Mouse (Mus musculus) thymus, postnatal 14 days (tissue): ENCODE data around the gene Fry.
"Not testable (repeated sequence)": the region's sequence is repeated elsewhere in the genome, so short reads cannot be mapped to it uniquely, and the experiment has no call there.

Source experiments
- DNase-seq: peaks from one replicate; pipeline ENCODE4 v3.0.0; 2021

The Fry gene

DNA sequence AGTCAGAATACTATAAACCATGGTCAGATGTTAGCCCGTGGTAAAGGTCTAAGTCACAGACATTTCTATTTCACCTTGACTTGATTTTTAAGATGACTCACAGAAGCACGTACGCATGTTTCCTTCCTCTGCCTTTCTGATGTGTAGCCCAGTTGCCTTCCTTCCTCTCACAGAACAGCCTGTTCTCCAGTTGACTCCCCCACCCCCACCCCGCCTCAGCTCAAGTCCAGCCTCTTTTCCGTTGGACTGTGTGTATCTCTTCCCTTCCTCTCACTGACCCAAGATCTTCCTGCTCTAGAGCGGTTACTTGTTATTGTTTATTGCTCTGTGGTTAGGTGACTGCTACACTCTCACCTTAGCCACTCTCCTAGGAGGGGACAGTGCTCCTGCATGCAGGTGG lies 350.0 kb downstream of the Fry start:
- no peak for DNase-seq

DNA sequence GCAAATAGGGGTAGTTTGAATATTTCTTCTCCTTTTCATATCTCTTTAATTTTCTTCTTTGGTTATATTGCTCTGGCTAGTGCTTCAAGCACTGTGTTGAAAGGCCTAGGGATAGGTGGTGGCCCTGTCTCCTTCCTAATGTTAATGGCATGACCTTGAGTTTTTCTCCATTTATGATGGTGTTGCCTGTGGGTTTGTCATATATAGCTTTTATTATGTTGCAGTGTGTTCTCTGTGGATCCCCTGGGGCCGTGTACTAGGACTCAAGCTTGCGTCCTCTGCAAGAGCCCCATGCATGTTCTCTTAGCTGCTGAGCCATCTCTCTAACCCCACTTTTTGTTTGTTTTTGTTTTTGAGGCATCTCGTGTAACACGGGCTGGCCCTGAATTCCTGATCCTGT lies 358.9 kb downstream of the Fry start:
- no peak for DNase-seq

DNA sequence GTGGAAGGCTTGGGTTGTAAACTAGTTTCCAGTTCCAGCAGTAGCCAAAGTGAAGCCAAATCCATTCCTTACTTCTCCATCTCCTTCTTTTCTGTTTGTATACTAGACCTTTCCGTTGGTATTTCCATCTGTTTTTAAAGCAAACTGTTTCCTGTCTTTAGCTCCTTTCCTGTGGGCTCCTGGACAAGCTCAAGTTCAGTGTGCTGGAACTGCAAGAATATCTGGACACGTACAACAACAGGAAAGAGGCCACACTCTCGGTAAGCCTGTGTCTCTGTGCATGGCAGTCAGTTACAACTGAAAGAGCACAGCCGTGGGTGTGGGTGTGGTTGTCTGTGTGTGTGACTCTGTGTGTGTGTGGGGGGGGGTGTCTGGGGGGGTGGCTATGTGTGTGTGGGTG lies 360.2 kb downstream of the Fry start:
- DNase-seq, result no peak

DNA sequence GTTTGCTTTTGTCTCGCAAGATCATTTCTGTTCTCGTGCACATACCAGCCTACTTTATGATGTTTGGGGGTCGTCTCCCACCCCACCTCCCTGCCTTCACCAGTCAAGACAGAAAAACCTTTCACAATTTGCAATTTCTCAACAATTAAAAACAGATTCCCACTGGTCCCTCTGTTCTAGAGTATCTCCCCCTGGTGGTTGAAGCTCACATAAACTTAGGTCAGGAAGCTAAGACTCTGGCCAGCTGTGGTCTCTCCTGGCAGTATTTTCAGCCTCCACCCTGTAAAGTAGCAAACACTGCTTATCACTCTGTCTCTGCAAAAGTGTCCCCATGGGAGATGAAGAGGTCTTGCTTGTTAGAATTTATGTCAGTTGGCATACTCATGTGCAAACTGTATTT lies 366.8 kb downstream of the Fry start:
- DNase-seq, result peak; percentile 28

DNA sequence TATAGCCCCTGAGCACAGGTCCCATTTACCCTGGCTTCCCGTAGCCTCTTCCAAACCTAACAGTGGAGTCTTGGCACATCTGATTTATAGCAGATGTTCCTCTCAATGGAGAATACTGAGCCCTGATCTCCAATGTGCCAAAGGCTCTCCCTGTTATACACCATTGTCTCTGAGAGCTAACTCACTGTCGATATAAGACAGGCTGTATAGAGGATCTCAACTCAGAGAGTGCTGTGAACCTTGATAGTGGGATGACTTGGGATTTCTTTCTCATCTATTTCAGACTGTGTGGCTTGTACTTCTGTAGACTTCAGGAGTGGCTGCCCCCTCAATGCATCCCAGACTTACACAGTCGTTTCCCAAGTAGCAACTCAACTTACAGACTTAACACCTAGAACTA lies 371.8 kb downstream of the Fry start:
- DNase-seq, result no peak

DNA sequence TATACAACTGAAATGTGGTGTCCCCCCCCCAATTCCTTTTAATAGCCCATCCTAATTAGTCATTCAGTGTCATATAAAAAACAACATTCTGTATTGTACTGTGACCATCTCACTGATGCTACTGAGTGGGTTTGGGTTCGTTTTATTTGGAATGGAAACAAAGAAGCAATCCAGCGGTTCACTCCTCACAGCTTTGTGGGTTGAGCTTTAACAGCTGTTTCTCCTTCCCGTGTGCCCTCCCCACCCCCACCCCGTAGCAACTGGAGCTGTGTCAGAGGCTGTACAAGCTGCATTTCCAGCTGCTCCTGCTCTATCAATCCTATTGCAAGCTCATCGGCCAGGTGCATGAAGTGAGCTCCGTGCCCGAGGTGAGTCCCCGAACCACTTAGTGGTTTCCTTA lies 372.4 kb downstream of the Fry start:
- DNase-seq, result no peak

DNA sequence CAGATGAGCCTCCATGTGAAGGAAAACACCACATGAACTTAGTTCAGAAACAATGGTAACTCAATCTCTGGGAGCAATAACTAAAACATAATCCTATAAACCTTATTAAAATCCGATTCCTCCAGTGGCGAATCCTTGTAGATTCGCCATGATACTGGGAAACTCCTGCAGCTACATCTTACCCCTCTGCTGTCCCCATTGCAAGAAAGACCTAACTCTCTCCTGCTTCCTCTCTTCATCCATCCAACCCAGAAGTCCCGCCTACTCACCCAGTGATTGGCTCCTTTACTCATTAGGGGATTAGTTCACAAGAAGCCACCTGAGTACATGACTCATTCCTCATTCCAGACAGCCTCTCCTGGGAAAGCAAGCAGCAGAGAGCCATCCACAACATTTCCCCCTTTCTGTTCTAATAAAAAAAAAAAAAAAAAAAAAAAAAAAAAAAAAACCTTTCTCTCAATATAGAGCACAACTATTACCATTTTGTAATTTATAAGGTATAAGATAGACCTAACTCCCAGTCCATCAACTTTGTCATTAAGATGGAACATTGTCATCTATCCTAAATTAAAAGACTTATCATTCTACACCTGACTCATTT lies 373.2 kb downstream of the Fry start:
- DNase-seq, result not testable (repeated sequence)

DNA sequence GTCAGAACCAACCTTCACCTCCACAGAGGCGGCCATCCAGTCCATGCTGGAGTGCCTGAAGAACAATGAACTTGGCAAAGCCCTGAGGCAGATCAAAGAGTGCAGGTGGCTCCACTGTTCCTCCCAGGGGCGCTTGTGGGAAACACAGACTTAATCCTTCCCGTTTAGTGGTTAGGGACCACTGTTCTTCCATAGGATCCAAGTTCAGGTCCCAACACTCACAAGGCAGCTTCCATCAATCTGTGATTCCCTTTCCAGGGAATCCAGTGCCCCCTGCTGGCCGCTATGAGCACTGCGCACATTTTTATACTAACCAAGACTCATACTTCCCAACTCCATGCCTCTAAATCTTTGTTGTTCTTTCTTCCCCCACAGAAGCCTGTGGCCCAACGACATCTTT lies 377.3 kb downstream of the Fry start:
- peak; percentile 37 for DNase-seq

DNA sequence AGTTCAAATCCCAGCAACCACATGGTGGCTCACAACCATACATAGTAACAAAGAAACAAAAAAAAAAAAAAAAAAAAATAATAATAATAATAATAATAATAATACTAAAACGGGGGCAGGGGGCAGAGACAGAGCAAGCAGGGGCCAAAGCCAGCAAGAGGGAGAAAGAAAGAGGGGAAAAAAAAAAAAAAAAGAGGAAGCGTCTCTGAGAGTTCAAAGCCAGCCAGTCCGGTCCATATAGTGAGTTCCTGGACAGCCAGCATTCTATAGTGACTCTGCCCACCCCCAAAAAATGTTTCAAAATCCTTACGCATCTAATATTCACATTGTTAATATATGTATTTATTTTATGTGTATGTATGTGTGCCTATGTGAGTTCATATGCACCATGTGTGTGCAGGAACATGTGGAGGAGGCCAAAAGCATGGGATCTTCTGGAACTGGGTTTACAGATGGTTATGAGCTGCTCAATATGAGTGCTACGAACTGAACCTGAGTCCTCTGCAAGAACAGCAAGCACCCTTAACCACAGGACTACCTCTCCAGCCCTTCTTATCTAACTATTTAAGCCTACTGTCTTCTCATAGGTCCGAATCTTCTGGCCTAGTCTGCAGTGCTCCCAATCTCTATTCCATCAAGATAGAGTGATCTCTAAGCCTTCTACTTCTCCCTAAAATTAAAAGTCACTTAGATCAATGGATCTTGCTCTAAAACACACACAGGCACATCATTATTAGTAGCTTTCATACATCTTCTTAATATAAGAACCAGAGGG lies 392.2 kb downstream of the Fry start:
- no peak for DNase-seq

DNA sequence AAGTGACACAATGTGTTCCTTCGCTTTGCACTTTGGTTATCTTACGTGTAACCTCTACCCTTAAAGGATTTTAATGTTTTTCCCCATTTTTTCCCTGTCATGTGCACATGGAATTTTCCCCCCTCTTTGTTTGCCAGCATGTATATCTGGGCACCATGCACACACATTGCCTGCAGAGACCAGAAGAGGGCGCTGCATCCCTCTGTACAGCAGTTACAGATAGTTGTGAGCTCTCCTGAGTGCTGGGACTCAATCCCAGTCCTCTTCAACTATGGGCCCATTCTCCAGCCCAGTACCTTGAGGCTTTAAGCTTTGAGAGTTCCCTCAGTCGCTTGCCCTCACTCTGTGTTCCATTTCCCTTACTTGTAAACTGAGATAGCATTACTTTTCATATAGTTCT lies 394.8 kb downstream of the Fry start:
- DNase-seq, result no peak

DNA sequence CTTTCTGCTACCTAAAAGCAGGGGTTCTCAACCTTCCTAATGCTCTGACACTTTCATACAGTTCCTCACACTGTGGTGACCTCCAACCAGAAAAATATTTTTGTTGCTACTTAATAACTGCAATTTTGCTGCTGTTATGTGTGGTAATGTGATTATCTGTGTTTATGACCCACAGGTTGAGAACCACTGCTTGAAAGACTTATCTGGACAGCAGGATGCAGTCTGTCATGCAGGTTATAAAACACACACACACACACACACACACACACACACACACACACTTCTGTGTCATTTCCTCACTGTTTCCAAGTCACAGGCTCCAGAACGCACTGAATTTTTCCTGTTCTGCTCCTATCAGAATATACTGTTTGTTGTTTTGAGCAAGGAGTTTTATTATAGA lies 395.6 kb downstream of the Fry start:
- DNase-seq, result no peak

DNA sequence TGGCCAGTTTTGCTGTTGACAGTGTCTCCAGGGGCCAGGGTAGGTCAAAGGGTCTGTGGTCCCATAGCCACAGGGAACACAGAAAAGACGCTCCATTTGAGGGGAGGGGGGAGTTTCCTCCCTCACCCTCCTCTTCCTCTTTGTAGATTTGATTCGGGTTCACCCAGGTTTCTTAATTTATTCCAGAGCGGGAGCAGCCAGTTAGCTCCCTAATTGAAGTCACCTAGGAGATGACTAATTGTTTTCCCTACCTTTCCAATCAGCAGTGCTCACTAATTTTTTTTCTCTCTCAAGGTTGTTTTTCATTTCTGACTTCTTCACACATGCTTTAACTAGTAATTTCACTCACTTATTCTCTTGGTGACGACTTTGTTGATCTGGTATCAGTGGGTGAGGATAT lies 399.6 kb downstream of the Fry start, which contains the start of gene Zar1l:
Gene Zar1l (minus strand): TSS at position 101 of the 400 bp plus-strand sequence.
- no peak for DNase-seq

DNA sequence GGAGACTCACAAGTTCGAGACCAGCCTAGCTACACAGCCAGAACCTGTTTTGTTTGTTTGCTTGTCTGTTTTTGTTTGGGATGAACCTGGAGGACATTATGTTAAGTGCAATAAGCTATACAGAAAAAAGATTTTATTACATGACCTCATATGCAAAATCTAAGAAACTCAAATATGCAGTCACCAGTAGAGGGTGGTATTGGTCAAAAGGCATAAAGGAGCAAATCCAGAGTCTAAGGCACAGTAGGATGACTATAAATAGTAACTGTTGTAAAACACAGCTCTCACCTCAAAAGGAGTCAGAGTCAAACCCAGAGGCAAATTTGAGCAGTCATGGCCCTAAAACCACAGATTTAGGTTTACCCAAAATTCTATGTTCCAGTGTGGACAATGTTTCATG lies 401.1 kb downstream of the Fry start:
- peak; percentile 20 for DNase-seq

DNA sequence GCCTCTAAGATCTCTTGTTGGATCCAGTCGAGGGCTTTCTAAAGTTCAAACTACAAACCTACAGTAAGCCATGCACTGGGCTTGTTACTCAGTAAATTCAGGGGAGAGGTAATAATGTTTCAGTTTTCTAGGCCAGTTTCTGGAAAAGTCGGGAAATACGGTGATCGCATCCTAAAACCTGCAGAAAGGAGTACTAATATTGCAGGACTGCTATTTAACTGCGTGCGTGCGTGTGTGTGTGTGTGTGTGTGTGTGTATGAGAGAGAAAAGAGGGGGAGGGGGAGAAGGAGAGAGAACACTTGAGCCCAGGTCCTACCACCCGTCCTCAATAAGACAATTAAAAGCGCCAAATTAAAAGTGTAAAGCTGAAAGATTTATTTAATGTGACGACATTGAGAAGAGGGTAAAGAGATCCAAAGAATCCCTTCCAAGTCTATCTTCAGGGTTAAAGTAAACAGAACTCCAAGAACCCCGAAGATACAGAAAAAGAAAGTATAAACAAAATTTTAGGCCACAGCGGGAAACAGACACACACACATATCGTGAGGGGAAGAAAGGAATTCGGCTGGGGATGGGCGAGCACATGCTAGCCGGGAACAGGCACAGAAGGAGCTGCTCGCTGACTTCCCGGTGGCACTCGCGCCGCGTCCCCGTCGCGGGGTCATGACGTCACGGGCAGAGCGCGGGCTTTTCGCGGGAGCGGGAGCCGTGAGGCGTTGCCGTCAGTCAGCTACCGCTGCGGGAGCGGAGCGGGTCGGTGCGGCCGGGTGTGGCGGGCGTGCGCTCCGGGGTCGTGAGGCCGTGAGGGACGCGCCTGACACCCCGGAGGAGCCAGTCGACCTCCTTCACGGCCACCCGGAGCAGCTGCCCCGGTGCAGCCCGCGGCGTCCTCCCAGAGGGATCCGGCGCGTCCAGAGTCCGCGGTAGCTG lies 403.8 kb downstream of the Fry start, which contains the start of gene Brca2:
Gene Brca2 (plus strand): TSS at position 694 of the 930 bp plus-strand sequence.
- DNase-seq, result peak; percentile 94

DNA sequence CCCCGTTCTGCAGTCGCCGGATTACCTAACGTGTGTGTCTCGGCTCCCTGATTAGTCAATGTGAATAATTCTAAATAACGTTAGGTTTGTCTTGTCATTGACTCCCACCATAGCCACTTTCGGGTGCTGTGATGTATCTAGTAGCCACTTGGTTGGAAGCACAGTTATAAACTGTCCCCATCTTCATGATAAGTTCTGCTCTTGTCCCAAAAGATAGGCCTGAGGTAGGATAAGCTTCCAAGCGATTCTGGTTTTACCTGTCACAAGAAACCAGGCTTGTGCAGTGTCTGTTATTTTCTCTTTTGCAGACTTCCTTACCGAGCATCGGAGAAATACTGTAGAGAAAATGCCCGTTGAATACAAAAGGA lies 404.4 kb downstream of the Fry start:
- DNase-seq, result no peak

DNA sequence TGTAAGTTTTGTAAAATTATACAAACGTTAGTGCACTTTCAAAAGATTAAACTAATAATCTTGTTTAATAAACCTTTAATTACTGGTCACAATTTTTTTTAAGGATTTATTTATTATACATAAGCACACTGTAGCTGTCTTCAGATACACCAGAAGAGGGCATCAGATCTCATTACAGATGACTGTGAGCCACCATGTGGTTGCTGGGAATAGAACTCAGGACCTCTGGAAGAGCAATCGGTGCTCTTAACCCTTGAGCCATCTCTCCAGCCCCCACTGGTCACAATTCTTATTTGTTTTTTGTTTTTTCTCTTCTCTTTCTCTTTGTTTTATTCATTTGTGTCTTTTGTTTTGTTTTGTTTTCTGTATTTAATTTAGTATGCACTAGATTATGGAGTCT lies 406.8 kb downstream of the Fry start:
- no peak for DNase-seq

DNA sequence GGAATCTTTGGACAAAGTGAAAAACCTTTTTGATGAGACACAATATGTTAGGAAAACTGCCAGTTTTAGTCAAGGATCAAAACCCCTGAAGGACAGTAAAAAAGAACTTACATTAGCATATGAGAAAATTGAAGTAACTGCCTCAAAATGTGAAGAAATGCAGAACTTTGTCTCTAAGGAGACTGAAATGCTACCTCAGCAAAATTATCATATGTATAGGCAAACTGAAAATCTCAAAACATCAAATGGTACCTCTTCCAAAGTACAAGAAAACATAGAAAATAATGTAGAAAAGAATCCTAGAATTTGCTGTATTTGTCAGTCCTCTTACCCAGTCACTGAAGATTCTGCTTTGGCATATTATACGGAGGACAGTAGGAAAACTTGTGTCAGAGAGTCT lies 422.9 kb downstream of the Fry start:
- DNase-seq, result no peak

DNA sequence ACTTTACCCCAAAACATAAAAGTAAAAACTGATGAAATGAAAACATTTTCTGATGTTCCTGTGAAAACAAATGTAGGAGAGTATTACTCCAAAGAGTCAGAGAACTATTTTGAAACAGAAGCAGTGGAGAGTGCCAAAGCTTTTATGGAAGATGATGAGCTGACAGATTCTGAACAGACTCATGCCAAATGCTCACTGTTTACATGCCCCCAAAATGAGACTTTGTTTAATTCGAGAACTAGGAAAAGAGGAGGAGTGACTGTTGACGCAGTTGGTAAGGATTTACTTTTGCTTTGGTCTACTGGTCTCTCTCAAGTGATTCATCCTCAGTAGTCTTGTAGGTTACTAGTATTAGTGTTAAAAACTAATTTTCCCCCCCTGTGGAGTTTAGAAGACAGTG lies 424.7 kb downstream of the Fry start:
- no peak for DNase-seq
